Mouse (Mus musculus): Measurements from ENCODE around the gene Lpp. TPM values are rescaled to one million over a fixed set of nuclear protein-coding genes. Genes with fewer than 3 reads are reported as not detected.

Lpp gene
- polyA plus RNA-seq, 1 experiment from 2014 or later, result 23.0 TPM

DNA sequence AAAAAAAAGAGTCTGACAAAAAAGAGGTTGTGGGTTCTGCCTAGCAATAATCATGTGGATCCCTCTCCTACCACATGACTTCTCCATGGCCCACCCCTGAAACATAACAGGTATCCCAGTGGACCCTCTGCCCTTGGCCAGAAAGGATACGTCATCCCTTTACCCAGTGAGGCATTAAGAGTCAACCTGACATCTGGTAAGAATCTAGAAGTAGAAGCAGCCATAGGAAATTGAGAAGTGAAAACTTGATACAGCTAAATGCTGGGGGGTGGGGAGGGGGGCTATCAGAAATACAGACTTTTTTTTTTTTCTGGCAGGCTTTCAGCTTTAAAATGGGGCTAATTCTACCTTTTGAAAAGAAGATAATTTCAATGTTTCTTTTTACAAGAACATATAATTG, 445.7 kb downstream of the Lpp start:
- WGBS, result 79% methylated on average over 1 of the region's 1 CpGs
- no peaks in the 10 kb centered on the region for H3K4me1 ChIP-seq
- no peak for DNase-seq (ENCODE audit: low spot score)
- no peaks in the 10 kb centered on the region for H3K36me3 ChIP-seq
- no peak overlapping the region for H3K4me3 ChIP-seq
- H3K27me3 ChIP-seq (ENCODE audit: low read depth, poor library complexity, severe bottlenecking), result no peaks in the 10 kb centered on the region
- H3K27ac ChIP-seq (replicated peaks), result no peak overlapping the region
- no peaks in the 10 kb centered on the region for H3K9me3 ChIP-seq (replicated peaks)

GRCm38 (mm10) chr16:24840073-24840472, 446.8 kb downstream of the Lpp start:
- 93% methylated on average over 5 of the region's 5 CpGs for WGBS
- no peaks in the 10 kb centered on the region for H3K4me1 ChIP-seq
- no peak overlapping the region for H3K4me3 ChIP-seq
- H3K27ac ChIP-seq (replicated peaks), result no peak overlapping the region
- no peaks in the 10 kb centered on the region for H3K9me3 ChIP-seq (replicated peaks)
- H3K36me3 ChIP-seq, result no peaks in the 10 kb centered on the region
- no peaks in the 10 kb centered on the region for H3K27me3 ChIP-seq (ENCODE audit: low read depth, poor library complexity, severe bottlenecking)
- no peak for DNase-seq (ENCODE audit: low spot score)

GRCm38 (mm10) chr16:24846141-24846540, 452.8 kb downstream of the Lpp start:
- Histone ChIP-seq H3K36me3 (no peaks in the 10 kb centered on the region), H3K27me3 (ENCODE audit: low read depth, poor library complexity, severe bottlenecking) (no peaks in the 10 kb centered on the region), H3K9me3 (replicated peaks) (no peaks in the 10 kb centered on the region), H3K4me3 (no peak overlapping the region), H3K4me1 (no peaks in the 10 kb centered on the region), H3K27ac (replicated peaks) (no peak overlapping the region)
- 94% methylated on average over 1 of the region's 1 CpGs for WGBS
- DNase-seq (ENCODE audit: low spot score), result no peak

DNA sequence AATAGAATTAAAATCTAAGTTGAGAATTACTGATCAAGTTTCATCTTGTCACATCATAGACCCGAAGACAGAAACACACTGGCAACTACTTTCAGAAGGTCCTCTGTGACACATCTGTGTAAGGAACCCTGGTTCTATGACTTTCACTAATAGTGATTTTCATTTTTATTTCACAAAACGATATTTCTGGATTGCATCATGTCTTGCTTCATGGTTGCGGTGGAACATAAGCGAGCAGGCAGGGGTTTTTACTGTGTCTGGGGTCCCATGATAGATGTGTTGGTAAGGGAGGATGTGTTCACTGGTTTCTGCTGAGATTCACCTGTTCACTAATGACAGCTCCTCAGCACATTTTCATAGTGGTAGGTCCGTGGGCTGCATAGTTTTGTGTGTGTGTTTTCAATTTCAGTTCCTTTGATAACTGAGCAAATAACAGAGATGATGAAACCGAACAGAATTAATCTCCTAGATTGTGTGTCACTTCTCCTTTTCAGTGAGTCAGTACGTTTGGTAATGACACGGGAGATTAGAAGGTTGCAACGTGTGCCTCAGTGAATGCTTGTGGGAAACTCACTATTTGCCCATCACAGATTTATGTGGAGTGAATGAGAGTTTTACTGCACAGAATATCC, 466.3 kb downstream of the Lpp start:
- H3K27me3 ChIP-seq (ENCODE audit: low read depth, poor library complexity, severe bottlenecking), result no peaks in the 10 kb centered on the region
- DNase-seq (ENCODE audit: low spot score), result no peak
- no peaks in the 10 kb centered on the region for H3K9me3 ChIP-seq (replicated peaks)
- no peaks in the 10 kb centered on the region for H3K36me3 ChIP-seq
- H3K4me1 ChIP-seq, result no peaks in the 10 kb centered on the region
- H3K4me3 ChIP-seq, result no peak overlapping the region
- WGBS, result 91% methylated on average over 9 of the region's 9 CpGs
- no peak overlapping the region for H3K27ac ChIP-seq (replicated peaks)

GRCm38 (mm10) chr16:24860445-24860844, 467.1 kb downstream of the Lpp start:
- WGBS, result 86% methylated on average over 7 of the region's 7 CpGs
- H3K27me3 ChIP-seq (ENCODE audit: low read depth, poor library complexity, severe bottlenecking), result no peaks in the 10 kb centered on the region
- no peak overlapping the region for H3K4me3 ChIP-seq

GRCm38 (mm10) chr16:24861374-24861773, 468.1 kb downstream of the Lpp start:
- H3K27ac ChIP-seq (replicated peaks), result no peak overlapping the region
- no peak overlapping the region for H3K4me3 ChIP-seq
- no peaks in the 10 kb centered on the region for H3K9me3 ChIP-seq (replicated peaks)
- no peaks in the 10 kb centered on the region for H3K4me1 ChIP-seq
- 90% methylated on average over 5 of the region's 5 CpGs for WGBS
- H3K36me3 ChIP-seq, result no peaks in the 10 kb centered on the region
- H3K27me3 ChIP-seq (ENCODE audit: low read depth, poor library complexity, severe bottlenecking), result no peaks in the 10 kb centered on the region
- DNase-seq (ENCODE audit: low spot score), result no peak

More at GRCm38 (mm10) chr16:24860445-24860844, 467.1 kb downstream of the Lpp start:
- no peak overlapping the region for H3K27ac ChIP-seq (replicated peaks)
- H3K36me3 ChIP-seq, result no peaks in the 10 kb centered on the region
- no peaks in the 10 kb centered on the region for H3K4me1 ChIP-seq
- DNase-seq (ENCODE audit: low spot score), result no peak
- H3K9me3 ChIP-seq (replicated peaks), result no peaks in the 10 kb centered on the region

DNA sequence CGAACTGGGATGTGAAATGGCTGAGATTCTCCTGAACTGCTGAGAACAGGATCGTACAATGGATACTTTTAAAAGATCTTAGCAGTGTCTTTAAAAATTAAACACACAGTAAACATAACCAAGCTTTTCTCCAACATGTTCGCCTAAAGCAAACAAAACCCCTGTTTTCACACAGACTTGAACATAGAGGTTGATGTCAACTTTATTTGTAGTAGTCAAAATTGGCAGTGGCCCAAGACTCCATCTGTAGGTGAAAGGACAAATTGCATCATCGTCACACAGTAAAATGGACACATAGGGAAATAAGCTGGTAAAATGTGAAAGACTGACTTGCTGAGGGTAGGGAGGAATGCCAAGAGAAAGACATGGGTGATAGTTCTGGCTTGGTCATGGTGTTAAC, 480.9 kb downstream of the Lpp start:
- H3K36me3 ChIP-seq, result peaks cover 4% of the 10 kb centered on the region; the same call in 1 of the 2 replicates
- no peaks in the 10 kb centered on the region for H3K27me3 ChIP-seq (ENCODE audit: low read depth, poor library complexity, severe bottlenecking)
- no peak for DNase-seq (ENCODE audit: low spot score)
- no peak overlapping the region for H3K27ac ChIP-seq (replicated peaks)
- H3K9me3 ChIP-seq (replicated peaks), result peaks cover 9% of the 10 kb centered on the region; the same call in 1 of the 2 replicates
- no peak overlapping the region for H3K4me3 ChIP-seq
- 85% methylated on average over 4 of the region's 4 CpGs for WGBS
- H3K4me1 ChIP-seq, result no peaks in the 10 kb centered on the region

DNA sequence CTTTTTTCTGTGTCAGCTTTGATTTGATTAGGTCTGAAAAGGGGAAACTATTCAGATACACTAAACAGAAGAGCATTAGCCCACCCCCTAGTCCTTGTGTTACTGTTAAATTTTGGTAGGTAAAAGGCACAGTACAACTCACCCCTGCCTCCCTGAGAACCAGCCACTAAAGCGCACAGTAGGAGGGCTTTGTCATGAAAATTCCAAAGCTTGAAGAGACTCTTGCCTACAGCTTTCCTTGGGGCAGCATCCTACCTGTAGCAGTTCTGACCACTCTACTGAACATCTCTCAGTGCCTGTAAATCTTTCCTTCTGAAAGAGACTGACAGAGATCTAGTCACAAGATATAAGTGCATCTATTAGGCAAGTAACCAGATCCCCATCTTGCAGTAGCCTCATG, 482.4 kb downstream of the Lpp start:
- no peaks in the 10 kb centered on the region for H3K4me1 ChIP-seq
- H3K27me3 ChIP-seq (ENCODE audit: low read depth, poor library complexity, severe bottlenecking), result no peaks in the 10 kb centered on the region
- H3K36me3 ChIP-seq, result peaks cover 4% of the 10 kb centered on the region; the same call in 1 of the 2 replicates
- H3K4me3 ChIP-seq, result no peak overlapping the region
- H3K9me3 ChIP-seq (replicated peaks), result peaks cover 9% of the 10 kb centered on the region; the same call in 1 of the 2 replicates
- H3K27ac ChIP-seq (replicated peaks), result no peak overlapping the region
- no peak for DNase-seq (ENCODE audit: low spot score)
- WGBS, result 29% methylated on average over 1 of the region's 1 CpGs

- no peak for DNase-seq (ENCODE audit: low spot score)
- 88% methylated on average over 4 of the region's 4 CpGs for WGBS
- Histone ChIP-seq H3K27ac (replicated peaks) (no peak overlapping the region), H3K4me1 (no peaks in the 10 kb centered on the region), H3K27me3 (ENCODE audit: low read depth, poor library complexity, severe bottlenecking) (no peaks in the 10 kb centered on the region), H3K9me3 (replicated peaks) (no peaks in the 10 kb centered on the region), H3K4me3 (no peak overlapping the region), H3K36me3 (no peaks in the 10 kb centered on the region)
Observed at GRCm38 (mm10) chr16:24878977-24879376, 485.7 kb downstream of the Lpp start.

- no peaks in the 10 kb centered on the region for H3K4me1 ChIP-seq
- H3K27me3 ChIP-seq (ENCODE audit: low read depth, poor library complexity, severe bottlenecking), result no peaks in the 10 kb centered on the region
- no peaks in the 10 kb centered on the region for H3K9me3 ChIP-seq (replicated peaks)
- DNase-seq (ENCODE audit: low spot score), result no peak
- H3K27ac ChIP-seq (replicated peaks), result no peak overlapping the region
- no peak overlapping the region for H3K4me3 ChIP-seq
- 76% methylated on average over 8 of the region's 8 CpGs for WGBS
- H3K36me3 ChIP-seq, result no peaks in the 10 kb centered on the region
Observed at GRCm38 (mm10) chr16:24880698-24881097, 487.4 kb downstream of the Lpp start.

DNA sequence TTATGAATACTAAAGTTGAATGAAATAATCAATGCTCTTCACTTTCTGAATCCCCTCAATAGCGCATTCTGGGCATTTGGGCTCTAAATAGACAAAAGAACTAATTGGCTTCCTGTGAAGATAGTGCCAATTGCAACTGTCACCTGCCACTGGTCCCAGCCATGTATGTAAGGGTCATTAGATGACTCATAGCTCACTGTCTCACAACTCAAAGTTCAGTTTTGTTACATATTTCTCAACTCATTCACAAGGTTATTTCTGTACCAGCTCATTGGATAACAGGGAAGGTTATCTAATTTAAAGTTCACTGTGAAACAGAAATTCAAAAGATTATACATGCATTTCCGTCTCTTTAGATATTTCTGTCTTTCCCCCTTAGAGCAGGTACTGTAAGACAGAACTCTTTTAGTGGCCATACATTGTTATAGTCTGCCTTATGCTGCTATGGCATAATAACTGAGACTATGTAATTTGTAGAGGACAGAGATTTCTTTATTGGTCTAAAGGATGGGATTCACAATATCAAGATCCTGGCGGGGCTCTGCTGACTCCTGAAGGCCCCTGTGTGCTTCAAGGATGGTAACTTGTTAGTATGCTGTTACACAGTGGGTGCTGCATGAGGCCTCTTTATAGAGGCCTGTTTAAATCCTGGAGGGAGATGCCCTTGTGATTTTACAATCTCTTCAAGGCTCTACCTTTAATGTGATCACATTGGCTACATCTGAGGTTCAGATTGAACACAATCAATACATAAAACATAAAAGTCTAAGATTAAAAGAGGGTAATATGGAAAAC, 488.9 kb downstream of the Lpp start:
- DNase-seq (ENCODE audit: low spot score), result no peak
- peaks cover 10% of the 10 kb centered on the region for H3K4me1 ChIP-seq
- no peaks in the 10 kb centered on the region for H3K27me3 ChIP-seq (ENCODE audit: low read depth, poor library complexity, severe bottlenecking)
- no peak overlapping the region for H3K27ac ChIP-seq (replicated peaks)
- no peaks in the 10 kb centered on the region for H3K36me3 ChIP-seq
- WGBS, result 89% methylated on average over 3 of the region's 3 CpGs
- H3K4me3 ChIP-seq, result no peak overlapping the region
- H3K9me3 ChIP-seq (replicated peaks), result no peaks in the 10 kb centered on the region

- no peak for DNase-seq (ENCODE audit: low spot score)
Observed at GRCm38 (mm10) chr16:24884017-24884416, 490.7 kb downstream of the Lpp start.

GRCm38 (mm10) chr16:24886346-24886745, 493.0 kb downstream of the Lpp start:
- Histone ChIP-seq H3K27ac (replicated peaks) (no peak overlapping the region), H3K4me3 (no peak overlapping the region), H3K36me3 (no peaks in the 10 kb centered on the region), H3K9me3 (replicated peaks) (no peaks in the 10 kb centered on the region), H3K27me3 (ENCODE audit: low read depth, poor library complexity, severe bottlenecking) (no peaks in the 10 kb centered on the region), H3K4me1 (peaks cover 11% of the 10 kb centered on the region)
- DNase-seq (ENCODE audit: low spot score), result no peak
- 73% methylated on average over 3 of the region's 3 CpGs for WGBS

More at GRCm38 (mm10) chr16:24884017-24884416, 490.7 kb downstream of the Lpp start:
- Histone ChIP-seq H3K4me3 (no peak overlapping the region), H3K36me3 (no peaks in the 10 kb centered on the region), H3K27me3 (ENCODE audit: low read depth, poor library complexity, severe bottlenecking) (no peaks in the 10 kb centered on the region), H3K4me1 (peaks cover 11% of the 10 kb centered on the region), H3K27ac (replicated peaks) (no peak overlapping the region), H3K9me3 (replicated peaks) (no peaks in the 10 kb centered on the region)
